In genomic region chr13:23593051-23593770, GRCm38 (mm10) we compare ENCODE assay signal across 11 mouse cellular contexts. TPM values are rescaled to one million over a fixed set of nuclear protein-coding genes. Genes with fewer than 3 reads are reported as not detected.
DNase-seq lines count a peak whose midpoint lies in the region; ATAC-seq and TF ChIP-seq lines count a peak whose summit lies in the region.
"Had no signal": no experiment of that assay in that cellular context is flagged by ENCODE, and none has a peak within 500 bp of the region (broad histone marks: within the 10 kb centered on the region; RNA-seq: fewer than 3 reads in every experiment).

No protein-coding gene starts in this region.

- H3K36me3 ChIP-seq in kidney, postnatal 0 days (ENCODE audit: insufficient read depth, low read length), result no peaks in the 10 kb centered on the region
- H3K36me3 ChIP-seq in midbrain, embryonic 11.5 days (ENCODE audit: control insufficient read depth, insufficient read depth, low read length), result no peaks in the 10 kb centered on the region
- H3K36me3 ChIP-seq: embryonic facial prominence, embryonic 15.5 days; neural tube, embryonic 13.5 days had no signal

- WGBS in kidney, postnatal 0 days, result 49% methylated on average over 5 of the region's 5 CpGs
- 87% methylated on average over 5 of the region's 5 CpGs for WGBS in midbrain, embryonic 11.5 days

- intact Hi-C loops in heart, postnatal 36 days (cut with DNase I), result no loop called here
- intact Hi-C loops in gastrocnemius, postnatal 14 days (cut with DNase I; ENCODE audit: low total_unique reads), result loop anchor here (10.0 kb wide), 1 partner anchor 168 kb away; the partner anchor contains the start of gene Abt1

- no peaks in the 10 kb centered on the region for H3K27me3 ChIP-seq in kidney, postnatal 0 days (ENCODE audit: insufficient read depth, low read length)
- no peaks in the 10 kb centered on the region for H3K27me3 ChIP-seq in midbrain, embryonic 11.5 days (ENCODE audit: control insufficient read depth, insufficient read depth, low read length)
- H3K27me3 ChIP-seq: embryonic facial prominence, embryonic 15.5 days; neural tube, embryonic 13.5 days had no signal

- H3K4me3 ChIP-seq in kidney, postnatal 0 days (replicated peaks; ENCODE audit: low read depth, low read length), result no peak overlapping the region
- no peak overlapping the region for H3K4me3 ChIP-seq in midbrain, embryonic 11.5 days (ENCODE audit: low read depth, low read length)
- H3K4me3 ChIP-seq: embryonic facial prominence, embryonic 15.5 days; neural tube, embryonic 13.5 days had no signal

- H3K27ac ChIP-seq in kidney, postnatal 0 days, result peak overlapping the region; percentile 78
- H3K27ac ChIP-seq in midbrain, embryonic 11.5 days (ENCODE audit: low read depth, low read length), result no peak overlapping the region
- H3K27ac ChIP-seq: embryonic facial prominence, embryonic 15.5 days; neural tube, embryonic 13.5 days had no signal

- no peaks in the 10 kb centered on the region for H3K9me3 ChIP-seq in kidney, postnatal 0 days (replicated peaks; ENCODE audit: low read length)
- no peaks in the 10 kb centered on the region; the same call in 1 of the 2 replicates for H3K9me3 ChIP-seq in midbrain, embryonic 11.5 days (ENCODE audit: control insufficient read depth, low read length)
- H3K9me3 ChIP-seq: embryonic facial prominence, embryonic 15.5 days; neural tube, embryonic 13.5 days had no signal

- peak; percentile 43; the same call in 1 of the 2 replicates for ATAC-seq in kidney, postnatal 0 days (replicated peaks; ENCODE audit: low FRiP score, low read depth)
- ATAC-seq in midbrain, embryonic 11.5 days (ENCODE audit: low FRiP score), result no peak

- DNase-seq in heart, postnatal 4 days, result peak; percentile 6
- no peak for DNase-seq in heart, postnatal 36 days
- DNase-seq in c-Kit-positive CD71-positive TER-119-positive erythroid progenitor cells, embryonic 14.5 days (ENCODE audit: low spot score), result peak; percentile 39
- DNase-seq in kidney, postnatal 0 days (ENCODE audit: low spot score), result peak; percentile 72
- DNase-seq in lung, postnatal 10 days, result peak; percentile 49
- no peak for DNase-seq in cerebellum, postnatal 10 days
- no peak for DNase-seq in midbrain, embryonic 11.5 days (ENCODE audit: low spot score, missing footprints)
- DNase-seq in gastrocnemius, postnatal 14 days, result no peak
- DNase-seq: heart, adult 18-20 months had no signal

- peaks cover 4% of the 10 kb centered on the region; the same call in 1 of the 2 replicates for H3K4me1 ChIP-seq in kidney, postnatal 0 days (replicated peaks; ENCODE audit: insufficient read depth, low read length)
- no peaks in the 10 kb centered on the region for H3K4me1 ChIP-seq in midbrain, embryonic 11.5 days (ENCODE audit: control insufficient read depth, insufficient read depth, low read length)
- H3K4me1 ChIP-seq: embryonic facial prominence, embryonic 15.5 days; neural tube, embryonic 13.5 days had no signal

- TF ChIP-seq CTCF in kidney, postnatal 0 days (IDR thresholded peaks at IDR 0.05; ENCODE audit: low read depth), result no peak

- H3K4me2 ChIP-seq in kidney, postnatal 0 days (ENCODE audit: low read length), result no peak overlapping the region
- no peak overlapping the region for H3K4me2 ChIP-seq in midbrain, embryonic 11.5 days
- H3K4me2 ChIP-seq: embryonic facial prominence, embryonic 15.5 days; neural tube, embryonic 13.5 days had no signal

- H3K9ac ChIP-seq in kidney, postnatal 0 days (ENCODE audit: low read depth, low read length), result no peak overlapping the region; the same call in 1 of the 2 replicates
- no peak overlapping the region for H3K9ac ChIP-seq in midbrain, embryonic 11.5 days (ENCODE audit: low read length)
- H3K9ac ChIP-seq: embryonic facial prominence, embryonic 15.5 days; neural tube, embryonic 13.5 days had no signal

RNA-seq across cellular contexts. Expression of gene Hist1h4d, which starts 11.8 kb away (rescaled TPM):
- 100 to 1,000 TPM; 322 to 324 TPM for total RNA-seq in heart, postnatal 4 days (2021)
- total RNA-seq in heart, postnatal 36 days (2021), result 10 to 100 TPM; 61.5 to 67.6 TPM
- 68.3 and 77.0 TPM in 2 replicates for polyA plus RNA-seq in kidney, postnatal 0 days (2015; fragmentation: Nextera tagmentation; extraction: Ambion mirVana)
- polyA plus RNA-seq in midbrain, embryonic 11.5 days (2014; fragmentation: Nextera tagmentation; extraction: Ambion mirVana), result 99.4 and 124 TPM in 2 replicates
- 10 to 100 TPM; 88.4 to 95.8 TPM for total RNA-seq in gastrocnemius, postnatal 14 days (2021)

RNA-seq across cellular contexts. Expression of gene Hist1h3d, which starts 17.6 kb away (rescaled TPM):
- 10 to 100 TPM; 52.4 to 58.7 TPM for total RNA-seq in heart, postnatal 4 days (2021)
- total RNA-seq in heart, postnatal 36 days (2021), result 1 to 10 TPM; 3.1 to 4.8 TPM
- polyA plus RNA-seq in kidney, postnatal 0 days (2015; fragmentation: Nextera tagmentation; extraction: Ambion mirVana), result 2.6 and 4.2 TPM in 2 replicates
- polyA plus RNA-seq in midbrain, embryonic 11.5 days (2014; fragmentation: Nextera tagmentation; extraction: Ambion mirVana), result 7.4 and 9.8 TPM in 2 replicates
- 10 to 100 TPM; 13.5 to 15.2 TPM for total RNA-seq in gastrocnemius, postnatal 14 days (2021)

RNA-seq across cellular contexts. Expression of gene Hist1h2ad, which starts 19.0 kb away (rescaled TPM):
- total RNA-seq in heart, postnatal 4 days (2021), result 10 to 100 TPM; 62.5 to 79.1 TPM
- 1 to 10 TPM; 2.9 to 4.6 TPM for total RNA-seq in heart, postnatal 36 days (2021)
- polyA plus RNA-seq in kidney, postnatal 0 days (2015; fragmentation: Nextera tagmentation; extraction: Ambion mirVana), result 0.27 and 0.76 TPM in 2 replicates
- polyA plus RNA-seq in midbrain, embryonic 11.5 days (2014; fragmentation: Nextera tagmentation; extraction: Ambion mirVana), result 1.9 and 2.2 TPM in 2 replicates
- total RNA-seq in gastrocnemius, postnatal 14 days (2021), result 10 to 100 TPM; 13.9 to 14.8 TPM

RNA-seq across cellular contexts. Expression of gene Hist1h2bf, which starts 19.2 kb away (rescaled TPM):
- 100 to 1,000 TPM; 278 to 296 TPM for total RNA-seq in heart, postnatal 4 days (2021)
- 10 to 100 TPM; 13.1 to 14.6 TPM for total RNA-seq in heart, postnatal 36 days (2021)
- 3.4 TPM in 2 replicates for polyA plus RNA-seq in kidney, postnatal 0 days (2015; fragmentation: Nextera tagmentation; extraction: Ambion mirVana)
- polyA plus RNA-seq in midbrain, embryonic 11.5 days (2014; fragmentation: Nextera tagmentation; extraction: Ambion mirVana), result 2.6 and 4.9 TPM in 2 replicates
- 10 to 100 TPM; 47.0 to 49.6 TPM for total RNA-seq in gastrocnemius, postnatal 14 days (2021)

RNA-seq across cellular contexts. Expression of gene Hist1h2bg, which starts 22.0 kb away (rescaled TPM):
- 100 to 1,000 TPM; 624 to 645 TPM for total RNA-seq in heart, postnatal 4 days (2021)
- 10 to 100 TPM; 38.1 to 41.0 TPM for total RNA-seq in heart, postnatal 36 days (2021)
- polyA plus RNA-seq in kidney, postnatal 0 days (2015; fragmentation: Nextera tagmentation; extraction: Ambion mirVana), result 3.4 and 4.1 TPM in 2 replicates
- polyA plus RNA-seq in midbrain, embryonic 11.5 days (2014; fragmentation: Nextera tagmentation; extraction: Ambion mirVana), result 3.9 and 6.2 TPM in 2 replicates
- total RNA-seq in gastrocnemius, postnatal 14 days (2021), result 100 to 1,000 TPM; 102 to 113 TPM

Comparison
In these comparisons a context has a peak if more than half of its experiments do, and no peak if none do; other contexts are left out.
1. DNase-seq: peak in heart, postnatal 4 days (single experiment), c-Kit-positive CD71-positive TER-119-positive erythroid progenitor cells, embryonic 14.5 days (single experiment), kidney, postnatal 0 days (single experiment) and lung, postnatal 10 days (single experiment); none in heart, postnatal 36 days (0 of 2), cerebellum, postnatal 10 days (0 of 2), midbrain, embryonic 11.5 days (single experiment) and gastrocnemius, postnatal 14 days (single experiment).
2. RNA of gene Hist1h2ad, which starts 19.0 kb away (total RNA-seq): 62.5 to 79.1 TPM in heart, postnatal 4 days; 13.9 to 14.8 TPM in gastrocnemius, postnatal 14 days and 2.9 to 4.6 TPM in heart, postnatal 36 days; every median in the first group is over 4 times any median in the second.